Mouse (Mus musculus) cerebellum, adult 9-11 months (tissue): ENCODE data around the gene Smr3a.

Source experiments
- DNase-seq: peaks from one replicate; pipeline ENCODE4 v3.0.0; 2022

The Smr3a gene

DNA sequence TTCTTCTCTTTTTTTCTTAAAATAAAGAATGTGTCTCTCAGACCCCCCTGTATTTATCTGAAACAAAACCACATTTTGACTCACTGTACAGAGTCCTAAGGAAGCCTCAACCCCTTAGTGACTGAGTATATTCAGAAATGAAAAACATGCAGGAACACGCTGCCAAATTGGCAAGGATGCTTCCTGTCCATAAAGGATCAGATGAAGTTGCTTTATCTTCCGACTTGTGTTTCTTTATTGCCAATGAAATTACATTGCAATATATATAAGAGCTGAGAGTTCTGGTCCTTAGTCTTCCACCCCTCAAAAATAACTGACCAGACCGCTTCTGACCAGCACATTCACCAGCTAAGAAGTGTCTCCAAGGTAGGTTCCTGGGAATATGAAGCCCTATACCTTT, at the start of gene Smr3a:
Smr3a (plus strand) TSS at position 301 of the 400 bp plus-strand sequence.
- no peak for DNase-seq

GRCm38 (mm10) chr5:87969201-87969600, 33.1 kb upstream of the Smr3a start, which contains the start of the genes 2310003L06Rik and Gm28434:
2310003L06Rik (plus strand) TSS chr5:87969459.
Gm28434 (plus strand) TSS chr5:87969517.
- no peak for DNase-seq

DNA sequence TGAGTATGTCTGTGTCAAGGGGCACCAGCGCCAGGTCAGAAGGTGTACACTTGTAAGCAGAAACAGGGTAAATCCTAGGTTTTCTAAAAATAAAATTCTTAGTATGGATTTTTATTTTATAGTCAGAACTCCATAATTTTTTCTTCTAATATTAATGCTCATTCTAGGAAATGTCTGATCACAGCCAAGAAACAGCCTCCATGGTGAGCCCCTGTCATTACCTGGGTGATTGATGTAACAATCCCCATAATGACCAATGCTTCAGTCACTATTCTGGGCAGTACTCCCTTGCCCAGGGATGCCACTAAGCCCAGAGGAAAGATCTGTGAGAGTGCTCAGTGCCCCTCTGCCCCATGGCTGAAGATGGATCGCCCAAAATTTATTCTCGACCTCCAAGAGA, 23.2 kb upstream of the Smr3a start, which contains the start of gene Cabs1:
Cabs1 (plus strand) TSS at position 301 of the 400 bp plus-strand sequence.
- no peak for DNase-seq

DNA sequence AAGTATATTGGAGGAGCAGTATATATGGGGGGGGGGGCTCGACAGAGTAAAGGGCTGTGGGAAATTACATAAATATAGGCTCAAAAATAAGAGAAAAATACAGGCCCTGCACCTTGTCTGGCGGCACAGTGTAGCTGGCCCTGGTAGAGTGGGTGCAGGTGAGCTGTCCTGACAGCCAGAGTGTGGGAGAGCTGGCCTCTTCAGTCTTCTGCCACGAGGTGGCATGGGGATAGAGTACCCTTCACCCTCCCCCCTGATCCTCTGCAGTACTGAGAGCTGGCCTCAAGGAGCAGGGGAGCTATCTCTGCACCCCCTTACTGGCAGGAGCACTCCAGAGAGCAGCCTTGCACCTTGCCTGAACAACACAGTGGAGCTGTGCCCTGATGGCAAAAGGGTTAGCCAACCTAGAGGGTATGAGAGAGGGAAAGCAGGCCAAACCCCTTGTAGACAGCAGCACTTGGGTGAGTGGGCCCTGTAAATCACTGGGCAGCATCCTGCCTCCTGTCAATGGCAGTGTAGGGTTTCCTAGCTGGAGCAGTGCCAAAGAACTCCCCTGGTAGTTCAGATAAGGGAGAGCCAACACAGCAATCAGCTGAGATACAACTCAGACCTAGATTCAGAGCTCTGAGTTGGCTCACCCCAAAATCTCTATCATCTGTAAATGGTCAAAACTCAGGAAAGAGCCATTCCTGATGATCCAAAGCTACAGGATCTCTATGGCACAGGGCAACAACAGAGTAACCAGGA, 19.7 kb upstream of the Smr3a start:
- no peak for DNase-seq

- no peak for DNase-seq
Observed at GRCm38 (mm10) chr5:88005241-88005640, 2.9 kb downstream of the Smr3a start.
